Mouse (Mus musculus) kidney, adult 2 months (tissue): ENCODE results near the gene Dus2.

Source experiments
- CTCF ChIP-seq: fragments of 200-500 bp; conservative IDR thresholded peaks from 2 replicates; pipeline ENCODE4 v1.5.1; 2011; ENCODE audit warnings: low read depth, mild to moderate bottlenecking, control low read depth, low read length, moderate library complexity, mixed read lengths; ENCODE audit not compliant: insufficient read depth, insufficient read length
- POLR2A ChIP-seq: fragments of 200-500 bp; IDR thresholded peaks from one replicate; pipeline ENCODE4 v1.6.1; 2011; ENCODE audit warnings: low read depth, low read length, control low read depth

GRCm38 (mm10) chr8:106046872-106047559 lies 55.9 kb downstream of the Dus2 start:
- no peak for TF ChIP-seq CTCF
- TF ChIP-seq POLR2A = no peak
